Mouse (Mus musculus) midbrain, embryonic 14.5 days (tissue): Measurements from ENCODE around the gene D030056L22Rik. TPM values are rescaled to one million over a fixed set of nuclear protein-coding genes. Genes with fewer than 3 reads are reported as not detected.

Experiments
- ATAC-seq: fragments of 200-750 bp; cut with Nextera tagmentation; 2 replicates; pipeline ENCODE4 v1.8.0; 2017; ENCODE audit warnings: moderate number of reproducible peaks, moderate library complexity; ENCODE audit not compliant: low FRiP score, low TSS enrichment
- DNase-seq: peaks from one replicate; pipeline ENCODE4 v3.0.0-alpha.2; 2015
- H3K27ac ChIP-seq: fragments of 300-500 bp; sonication (generic); replicated peaks from 2 replicates; pipeline ENCODE4 v1.5.1; 2014; ENCODE audit warnings: mild to moderate bottlenecking, low read depth, low read length, moderate library complexity
- H3K27me3 ChIP-seq: fragments of 300-500 bp; sonication (generic); 2 replicates; pipeline ENCODE4 v1.6.1; 2014; ENCODE audit warnings: low read length, control low read depth, mixed read lengths; ENCODE audit not compliant: control insufficient read depth, insufficient read depth
- H3K36me3 ChIP-seq: fragments of 300-500 bp; sonication (generic); 2 replicates; pipeline ENCODE4 v1.6.1; 2014; ENCODE audit warnings: low read length, control low read depth; ENCODE audit not compliant: control insufficient read depth, insufficient read depth
- H3K4me1 ChIP-seq: fragments of 300-500 bp; sonication (generic); 2 replicates; pipeline ENCODE4 v1.6.1; 2014; ENCODE audit warnings: mild to moderate bottlenecking, antibody characterized with exemption, low read length, control low read depth; ENCODE audit not compliant: control insufficient read depth, insufficient read depth
- H3K4me2 ChIP-seq: fragments of 300-500 bp; sonication (generic); 2 replicates; pipeline ENCODE4 v1.6.1; 2014; ENCODE audit warnings: mild to moderate bottlenecking, low read length, moderate library complexity
- H3K4me3 ChIP-seq: fragments of 300-500 bp; sonication (generic); replicated peaks from 2 replicates; pipeline ENCODE4 v1.5.1; 2014; ENCODE audit warnings: low read depth, low read length
- H3K9ac ChIP-seq: fragments of 300-500 bp; sonication (generic); replicated peaks from 2 replicates; pipeline ENCODE4 v1.6.1; 2014; ENCODE audit warnings: mild to moderate bottlenecking, low read length, moderate library complexity
- H3K9me3 ChIP-seq: fragments of 300-500 bp; sonication (generic); 2 replicates; pipeline ENCODE4 v1.6.1; 2016; ENCODE audit warnings: low read length, control low read depth, mixed read lengths; ENCODE audit not compliant: control insufficient read depth
- WGBS: fragments of 180-500 bp; shearing (Covaris S2); extraction: QIAGEN DNeasy Blood & Tissue Kit; methylation state at CpG from one replicate; pipeline ENCODE4 v1.1.7; 2014; 5-methylcytosine and 5-hydroxymethylcytosine counted together
- polyA plus RNA-seq: library from polyadenylated mRNA; unstranded; fragments of >200 nt; fragmentation: Nextera tagmentation; extraction: Ambion mirVana; gene quantifications from 2 replicates; pipeline ENCODE4 v1.2.1, GENCODE M21; 2014

D030056L22Rik gene
- polyA plus RNA-seq, 1 experiment from 2014 or later = 68.7 TPM

GRCm38 (mm10) chr19:18687556-18687955 lies 25.4 kb upstream of the D030056L22Rik start:
- no peak overlapping the region for H3K4me3 ChIP-seq
- 0 out of 2 replicates have a peak, but pooled peaks cover 4% of the 10 kb centered on the region for H3K36me3 ChIP-seq
- 75% methylated on average over 3 of the region's 3 CpGs for WGBS
- no peaks in the 10 kb centered on the region for H3K27me3 ChIP-seq
- H3K27ac ChIP-seq = no peak overlapping the region
- H3K9me3 ChIP-seq = no peaks in the 10 kb centered on the region
- no peaks in the 10 kb centered on the region for H3K4me1 ChIP-seq
- H3K4me2 ChIP-seq = no peak overlapping the region
- peak; percentile 66 for DNase-seq
- ATAC-seq = peak; percentile 55
- no peak overlapping the region for H3K9ac ChIP-seq

GRCm38 (mm10) chr19:18692176-18692575 lies 20.8 kb upstream of the D030056L22Rik start:
- no peak for ATAC-seq
- H3K9ac ChIP-seq = no peak overlapping the region
- 0 out of 2 replicates have a peak, but pooled peaks cover 7% of the 10 kb centered on the region for H3K36me3 ChIP-seq
- no peaks in the 10 kb centered on the region for H3K27me3 ChIP-seq
- H3K27ac ChIP-seq = no peak overlapping the region
- no peaks in the 10 kb centered on the region for H3K9me3 ChIP-seq
- H3K4me3 ChIP-seq = no peak overlapping the region
- H3K4me2 ChIP-seq = no peak overlapping the region
- DNase-seq = no peak
- no peaks in the 10 kb centered on the region for H3K4me1 ChIP-seq
- 86% methylated on average over 3 of the region's 3 CpGs for WGBS

DNA sequence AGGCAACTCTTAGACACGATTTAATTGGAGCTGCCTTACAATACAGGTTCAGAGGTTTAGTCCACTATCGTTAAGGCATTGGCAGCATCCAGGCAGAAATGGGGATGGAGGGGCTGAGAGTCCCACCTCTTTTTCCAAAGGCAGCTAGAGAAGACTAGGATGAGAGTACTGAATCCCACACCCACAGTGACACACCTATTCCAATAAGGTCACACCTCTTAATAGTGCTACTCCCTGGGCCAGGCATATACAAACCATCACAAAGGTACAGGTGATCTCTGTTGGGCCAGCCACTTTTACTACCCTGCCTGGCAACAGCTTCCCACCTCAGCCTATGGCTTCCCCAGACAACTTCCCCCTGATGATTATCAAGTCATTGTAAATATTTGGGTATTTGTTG lies 20.2 kb upstream of the D030056L22Rik start:
- Histone ChIP-seq H3K4me1 (no peaks in the 10 kb centered on the region), H3K9me3 (no peaks in the 10 kb centered on the region), H3K9ac (no peak overlapping the region), H3K27ac (no peak overlapping the region), H3K4me2 (no peak overlapping the region), H3K36me3 (0 out of 2 replicates have a peak, but pooled peaks cover 7% of the 10 kb centered on the region), H3K27me3 (no peaks in the 10 kb centered on the region), H3K4me3 (no peak overlapping the region)
- no peak for DNase-seq
- ATAC-seq = no peak
- WGBS = 93% methylated on average over 2 of the region's 2 CpGs

DNA sequence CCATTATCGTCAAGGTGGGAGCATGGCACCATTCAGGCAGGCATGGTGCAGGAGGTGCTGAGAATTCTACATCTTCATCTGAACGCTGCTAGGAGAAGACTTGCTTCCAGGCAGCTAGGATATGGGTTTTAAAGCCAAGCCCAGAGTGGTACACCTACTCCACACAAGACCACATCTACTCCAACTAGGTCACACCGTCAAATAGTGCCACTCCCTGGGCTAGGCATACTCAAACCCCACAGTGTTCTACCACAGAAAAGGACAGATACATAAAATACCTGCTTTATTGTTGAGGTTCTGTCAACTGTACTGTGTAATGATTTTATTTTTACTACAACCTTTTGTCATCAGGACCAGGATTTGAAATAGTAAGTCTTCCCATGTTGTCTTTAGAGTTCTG lies 17.9 kb upstream of the D030056L22Rik start:
- DNase-seq (no peak), ATAC-seq (no peak)
- WGBS = 100% methylated on average over 3 of the region's 3 CpGs
- Histone ChIP-seq H3K4me2 (no peak overlapping the region), H3K27ac (no peak overlapping the region), H3K9ac (no peak overlapping the region), H3K4me1 (no peaks in the 10 kb centered on the region), H3K4me3 (no peak overlapping the region), H3K36me3 (0 out of 2 replicates have a peak, but pooled peaks cover 7% of the 10 kb centered on the region), H3K27me3 (no peaks in the 10 kb centered on the region), H3K9me3 (no peaks in the 10 kb centered on the region)

GRCm38 (mm10) chr19:18695552-18695951 lies 17.4 kb upstream of the D030056L22Rik start:
- WGBS = 91% methylated on average over 1 of the region's 1 CpGs
- ATAC-seq = no peak
- Histone ChIP-seq H3K4me3 (no peak overlapping the region), H3K27me3 (no peaks in the 10 kb centered on the region), H3K9ac (no peak overlapping the region), H3K4me2 (no peak overlapping the region), H3K36me3 (0 out of 2 replicates have a peak, but pooled peaks cover 7% of the 10 kb centered on the region), H3K4me1 (no peaks in the 10 kb centered on the region), H3K27ac (no peak overlapping the region), H3K9me3 (no peaks in the 10 kb centered on the region)
- no peak for DNase-seq

DNA sequence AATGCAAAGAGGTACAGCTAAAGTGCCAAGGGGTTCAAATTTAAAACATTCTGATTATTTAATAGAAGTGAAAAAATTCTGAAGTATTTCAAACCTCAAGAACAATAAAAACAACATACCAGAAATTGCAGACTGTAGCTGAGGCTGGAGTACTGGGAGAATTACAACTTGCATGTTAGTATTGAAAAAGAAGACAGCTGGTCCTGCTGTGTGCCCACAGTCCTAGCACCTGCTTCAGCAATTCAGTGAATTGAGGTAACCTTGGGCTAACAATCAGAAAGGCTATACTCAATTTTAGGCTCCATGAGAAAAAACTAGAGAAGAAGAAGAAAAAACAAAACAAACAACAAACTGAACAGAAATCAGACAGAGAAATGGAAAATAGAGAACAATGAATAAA lies 4.9 kb upstream of the D030056L22Rik start:
- Histone ChIP-seq H3K4me3 (no peak overlapping the region), H3K27ac (no peak overlapping the region), H3K9ac (no peak overlapping the region), H3K36me3 (no peaks in the 10 kb centered on the region), H3K4me1 (peaks cover 3% of the 10 kb centered on the region; the same call in 1 of the 2 replicates), H3K9me3 (no peaks in the 10 kb centered on the region), H3K4me2 (no peak overlapping the region), H3K27me3 (no peaks in the 10 kb centered on the region)
- ATAC-seq = no peak
- DNase-seq = no peak

- no peak overlapping the region for H3K27ac ChIP-seq
- ATAC-seq (no peak), DNase-seq (no peak)
- H3K9me3 ChIP-seq = no peaks in the 10 kb centered on the region
- no peak overlapping the region for H3K9ac ChIP-seq
- H3K4me1 ChIP-seq = peaks cover 14% of the 10 kb centered on the region
- WGBS = 54% methylated on average over 6 of the region's 6 CpGs
- no peak overlapping the region for H3K4me2 ChIP-seq
- H3K4me3 ChIP-seq = no peak overlapping the region
- no peaks in the 10 kb centered on the region for H3K36me3 ChIP-seq
- no peaks in the 10 kb centered on the region for H3K27me3 ChIP-seq
These were observed 2.1 kb upstream of the D030056L22Rik start for GRCm38 (mm10) chr19:18710903-18711302.

DNA sequence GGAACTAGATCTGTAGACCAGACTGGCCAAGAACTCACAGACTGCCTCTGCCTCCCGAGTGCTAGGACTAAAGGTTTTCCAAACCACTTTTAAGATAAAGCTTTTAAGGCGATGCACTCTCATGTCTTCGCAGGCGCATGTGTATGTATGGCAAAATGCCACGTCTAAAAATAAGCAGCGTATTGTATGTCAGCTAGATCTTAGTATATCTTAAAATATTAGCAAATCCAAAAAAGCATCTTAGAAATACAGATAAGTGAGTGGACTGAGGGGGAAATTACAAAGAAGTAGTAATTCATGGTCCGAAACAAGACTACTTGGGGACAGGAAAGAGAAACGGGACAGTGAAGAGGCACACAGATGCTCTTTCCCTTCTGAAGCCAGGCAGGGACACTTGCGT lies 1.4 kb upstream of the D030056L22Rik start:
- 94% methylated on average over 9 of the region's 9 CpGs for WGBS
- H3K9me3 ChIP-seq = no peaks in the 10 kb centered on the region
- H3K27ac ChIP-seq = no peak overlapping the region
- H3K4me3 ChIP-seq = no peak overlapping the region
- H3K4me1 ChIP-seq = peaks cover 14% of the 10 kb centered on the region
- no peak for ATAC-seq
- no peaks in the 10 kb centered on the region for H3K27me3 ChIP-seq
- H3K36me3 ChIP-seq = no peaks in the 10 kb centered on the region
- DNase-seq = no peak
- no peak overlapping the region for H3K9ac ChIP-seq
- no peak overlapping the region for H3K4me2 ChIP-seq

DNA sequence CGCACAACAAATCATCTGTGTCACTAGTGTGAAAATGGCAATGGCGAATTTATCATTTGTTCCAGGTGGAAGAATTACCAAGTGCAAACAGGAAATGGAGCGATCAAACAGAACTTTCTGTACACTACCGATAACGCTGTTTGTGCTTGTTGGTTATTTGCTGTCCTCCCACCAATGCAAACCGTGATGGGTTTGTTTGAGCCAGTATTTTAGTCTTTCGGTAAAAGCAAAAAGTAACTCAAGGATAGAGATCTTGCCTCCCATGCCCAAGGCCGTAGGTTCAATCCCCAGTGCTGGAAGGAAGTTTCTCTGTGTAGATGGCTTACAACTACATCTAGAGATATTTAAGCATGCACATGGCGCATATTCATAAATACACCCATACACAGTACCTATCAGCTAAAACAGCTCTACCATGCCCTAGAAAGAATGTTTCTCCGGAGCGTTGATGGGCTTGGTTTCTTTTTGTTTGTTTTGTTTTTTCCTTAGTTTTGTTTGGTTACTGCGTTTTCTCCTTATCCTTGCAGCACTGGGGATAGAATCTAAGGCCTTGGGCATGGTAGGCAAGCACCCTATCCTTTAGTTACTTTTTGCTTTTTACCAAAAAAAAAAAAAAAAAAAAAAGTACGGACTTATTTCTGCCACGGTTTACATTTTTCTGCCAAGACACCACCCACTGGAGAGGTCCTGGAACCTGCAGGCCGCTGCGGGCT lies 684 bp upstream of the D030056L22Rik start:
- Histone ChIP-seq H3K36me3 (no peaks in the 10 kb centered on the region), H3K4me2 (peak overlapping the region; percentile 90), H3K27ac (peak overlapping the region; percentile 94), H3K27me3 (no peaks in the 10 kb centered on the region), H3K9me3 (no peaks in the 10 kb centered on the region), H3K9ac (peak overlapping the region; percentile 76), H3K4me1 (peaks cover 14% of the 10 kb centered on the region), H3K4me3 (peak overlapping the region; percentile 80)
- 62% methylated on average over 16 of the region's 16 CpGs for WGBS
- DNase-seq = peak; percentile 12
- no peak for ATAC-seq
